Mouse (Mus musculus): ENCODE data around the gene Slc22a29. TPM values are rescaled to one million over a fixed set of nuclear protein-coding genes. Genes with fewer than 3 reads are reported as not detected.

Gene Slc22a29
- 0.02 and 0.05 TPM in 2 replicates for polyA plus RNA-seq (2012; rRNA removed)

GRCm38 (mm10) chr19:8218800-8219199 lies at the start of gene Slc22a29:
Slc22a29 (minus strand) TSS chr19:8218900.

DNA sequence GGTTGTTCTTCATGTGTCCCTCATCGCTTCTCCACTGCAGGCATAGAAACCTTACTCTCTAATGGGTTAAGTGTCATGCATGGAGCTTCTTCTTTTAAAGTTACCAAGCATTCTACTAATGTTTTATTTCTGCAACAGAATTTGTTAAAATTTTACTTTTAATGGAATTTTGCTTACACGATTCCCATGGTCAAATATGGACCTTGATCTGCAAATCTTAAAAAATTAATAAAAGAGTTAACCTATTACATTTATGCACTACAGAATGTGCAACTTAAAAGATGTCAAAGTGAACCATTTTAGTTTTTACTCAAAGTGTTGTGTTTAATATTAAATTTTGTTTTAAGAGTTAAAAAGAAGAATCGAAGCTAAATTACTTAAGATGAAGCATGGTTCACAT lies 86.8 kb downstream of the Slc22a29 start, which contains the start of gene Slc22a28:
TSS of gene Slc22a28 (minus strand) at position 102 of the 400 bp plus-strand sequence.

Other genes with a start within 250 kb of the Slc22a29 start
- not detected in 2 replicates for gene Slc22a28, start 86.9 kb downstream of the Slc22a29 start, polyA plus RNA-seq (2012; rRNA removed)
- not detected in 2 replicates for gene Slc22a30, start 186.2 kb upstream of the Slc22a29 start, polyA plus RNA-seq (2012; rRNA removed)